9 mouse cellular contexts compared by ENCODE assay signal in genomic region chr17:67776764-67777163, GRCm38 (mm10).
DNase-seq lines count a peak whose midpoint lies in the region; ATAC-seq and TF ChIP-seq lines count a peak whose summit lies in the region.
"Had no signal": no experiment of that assay in that cellular context is flagged by ENCODE, and none has a peak within 500 bp of the region (broad histone marks: within the 10 kb centered on the region; RNA-seq: fewer than 3 reads in every experiment).

No protein-coding gene starts in this region.

- DNase-seq in forebrain, postnatal 0 days, result no peak
- DNase-seq in left cerebral cortex, postnatal 14 days (ENCODE audit: low spot score in 2 of 2), result peak; percentile 15 to 39
- DNase-seq in left cerebral cortex, adult 11 months (ENCODE audit: low spot score), result no peak
- no peak for DNase-seq in spleen, adult 18-20 months
- no peak for DNase-seq in midbrain, embryonic 11.5 days (ENCODE audit: low spot score, missing footprints)

- no peak for TF ChIP-seq EP300 in ES-Bruce4 (IDR thresholded peaks at IDR 0.05; ENCODE audit: insufficient read depth, low read depth, low read length)

- no peak overlapping the region for H3K27ac ChIP-seq in forebrain, postnatal 0 days (ENCODE audit: low read depth, low read length)
- no peak overlapping the region for H3K27ac ChIP-seq in forebrain, embryonic 15.5 days (replicated peaks)
- H3K27ac ChIP-seq in ES-Bruce4 (ENCODE audit: insufficient read depth, low read length), result no peak overlapping the region
- H3K27ac ChIP-seq in midbrain, embryonic 11.5 days (ENCODE audit: low read depth, low read length), result no peak overlapping the region

- TF ChIP-seq CTCF in forebrain, postnatal 0 days (IDR thresholded peaks at IDR 0.05; ENCODE audit: low read depth), result peak; percentile 61
- peak; percentile 42 for TF ChIP-seq CTCF in ES-Bruce4 (IDR thresholded peaks at IDR 0.05; ENCODE audit: low read depth, low read length)

- no peaks in the 10 kb centered on the region for H3K9me3 ChIP-seq in forebrain, postnatal 0 days (ENCODE audit: low read length)
- H3K9me3 ChIP-seq in forebrain, embryonic 15.5 days, result no peaks in the 10 kb centered on the region
- no peaks in the 10 kb centered on the region for H3K9me3 ChIP-seq in ES-Bruce4 (replicated peaks; ENCODE audit: control insufficient read depth, insufficient read depth, low read length, poor library complexity, severe bottlenecking)
- no peaks in the 10 kb centered on the region for H3K9me3 ChIP-seq in midbrain, embryonic 11.5 days (ENCODE audit: control insufficient read depth, low read length)

- TF ChIP-seq POLR2A in ES-Bruce4 (IDR thresholded peaks at IDR 0.05; ENCODE audit: insufficient read depth, low read length), result no peak

- no peak overlapping the region for H3K9ac ChIP-seq in forebrain, postnatal 0 days
- no peak overlapping the region for H3K9ac ChIP-seq in forebrain, embryonic 15.5 days (replicated peaks)
- H3K9ac ChIP-seq in ES-Bruce4 (ENCODE audit: low read depth, poor library complexity, severe bottlenecking), result no peak overlapping the region
- H3K9ac ChIP-seq in midbrain, embryonic 11.5 days (ENCODE audit: low read length), result no peak overlapping the region

- H3K4me2 ChIP-seq in forebrain, postnatal 0 days (ENCODE audit: low read depth), result no peak overlapping the region
- no peak overlapping the region for H3K4me2 ChIP-seq in forebrain, embryonic 15.5 days (replicated peaks)
- no peak overlapping the region for H3K4me2 ChIP-seq in midbrain, embryonic 11.5 days

- H3K4me1 ChIP-seq in forebrain, postnatal 0 days (ENCODE audit: insufficient read depth), result no peaks in the 10 kb centered on the region
- H3K4me1 ChIP-seq in forebrain, embryonic 15.5 days, result no peaks in the 10 kb centered on the region
- no peaks in the 10 kb centered on the region for H3K4me1 ChIP-seq in ES-Bruce4 (ENCODE audit: control insufficient read depth, insufficient read depth, low read length)
- no peaks in the 10 kb centered on the region for H3K4me1 ChIP-seq in midbrain, embryonic 11.5 days (ENCODE audit: control insufficient read depth, insufficient read depth, low read length)

- 70% methylated on average over 9 of the region's 9 CpGs for WGBS in forebrain, postnatal 0 days
- WGBS in forebrain, embryonic 15.5 days, result 71% methylated on average over 9 of the region's 9 CpGs
- WGBS in midbrain, embryonic 11.5 days, result 82% methylated on average over 9 of the region's 9 CpGs

- intact Hi-C loops in left cerebral cortex, postnatal 14 days (cut with DNase I), result no loop called here

- no peak overlapping the region for H3K4me3 ChIP-seq in forebrain, postnatal 0 days (ENCODE audit: low read depth, low read length)
- H3K4me3 ChIP-seq in forebrain, embryonic 15.5 days, result no peak overlapping the region
- H3K4me3 ChIP-seq in ES-Bruce4 (ENCODE audit: low read depth, low read length), result no peak overlapping the region
- H3K4me3 ChIP-seq in midbrain, embryonic 11.5 days (ENCODE audit: low read depth, low read length), result no peak overlapping the region

- no peak for ATAC-seq in forebrain, postnatal 0 days
- no peak for ATAC-seq in forebrain, embryonic 15.5 days (replicated peaks)
- ATAC-seq in frontal cortex, adult (ENCODE audit: low TSS enrichment), result 0 out of 2 replicates have a peak, but pooled peaks have one; percentile 52
- ATAC-seq in midbrain, embryonic 11.5 days (ENCODE audit: low FRiP score), result no peak

- H3K27me3 ChIP-seq in forebrain, postnatal 0 days (ENCODE audit: insufficient read depth, low read length), result no peaks in the 10 kb centered on the region
- H3K27me3 ChIP-seq in forebrain, embryonic 15.5 days, result no peaks in the 10 kb centered on the region
- H3K27me3 ChIP-seq in ES-Bruce4 (ENCODE audit: control insufficient read depth, insufficient read depth, low read length, poor library complexity, severe bottlenecking), result no peaks in the 10 kb centered on the region
- no peaks in the 10 kb centered on the region for H3K27me3 ChIP-seq in midbrain, embryonic 11.5 days (ENCODE audit: control insufficient read depth, insufficient read depth, low read length)

- no peaks in the 10 kb centered on the region for H3K36me3 ChIP-seq in forebrain, postnatal 0 days (ENCODE audit: insufficient read depth)
- no peaks in the 10 kb centered on the region for H3K36me3 ChIP-seq in forebrain, embryonic 15.5 days
- H3K36me3 ChIP-seq in ES-Bruce4 (ENCODE audit: control insufficient read depth, insufficient read depth, low read length, poor library complexity, severe bottlenecking), result peaks cover 7% of the 10 kb centered on the region
- peaks cover 12% of the 10 kb centered on the region for H3K36me3 ChIP-seq in midbrain, embryonic 11.5 days (ENCODE audit: control insufficient read depth, insufficient read depth, low read length)
- H3K36me3 ChIP-seq: G1E had no signal

Comparison
In these comparisons a context has a peak if more than half of its experiments do, and no peak if none do; other contexts are left out.
1. DNase-seq: peak in left cerebral cortex, postnatal 14 days (2 of 2); none in forebrain, postnatal 0 days (single experiment), left cerebral cortex, adult 11 months (single experiment), spleen, adult 18-20 months (0 of 2) and midbrain, embryonic 11.5 days (single experiment).